Mouse (Mus musculus): ENCODE results near the gene Unc45b. TPM values are rescaled to one million over a fixed set of nuclear protein-coding genes. Genes with fewer than 3 reads are reported as not detected.
A peak's percentile ranks its signal among the peaks of the same experiment; 100 is the strongest.
"Not testable (repeated sequence)": the region's sequence is repeated elsewhere in the genome, so short reads cannot be mapped to it uniquely, and the experiment has no call there.

Unc45b gene
- total RNA-seq, 1 experiment from 2014 or later, result 0.15 TPM

GRCm38 (mm10) chr11:82888491-82888946 lies 21.8 kb upstream of the Unc45b start:
- ATAC-seq (replicated peaks in 1 of 2; ENCODE audit: insufficient read depth in 1 of 2, low FRiP score in 2 of 2, low TSS enrichment in 1 of 2, low read depth in 1 of 2, poor library complexity in 2 of 2, severe bottlenecking in 2 of 2), result no peak

GRCm38 (mm10) chr11:82889524-82890341 lies 20.6 kb upstream of the Unc45b start:
- ATAC-seq (replicated peaks in 1 of 2; ENCODE audit: insufficient read depth in 1 of 2, low FRiP score in 2 of 2, low TSS enrichment in 1 of 2, low read depth in 1 of 2, poor library complexity in 2 of 2, severe bottlenecking in 2 of 2), result peak; percentile 24 to 41

- peak; percentile 97 to 98 for ATAC-seq (replicated peaks in 1 of 2; ENCODE audit: insufficient read depth in 1 of 2, low FRiP score in 2 of 2, low TSS enrichment in 1 of 2, low read depth in 1 of 2, poor library complexity in 2 of 2, severe bottlenecking in 2 of 2)
Measured at GRCm38 (mm10) chr11:82890342-82890762, 20.0 kb upstream of the Unc45b start, which contains the start of gene Rad51d. Gene Rad51d (minus strand): TSS chr11:82890614.

- no peak for ATAC-seq (replicated peaks in 1 of 2; ENCODE audit: insufficient read depth in 1 of 2, low FRiP score in 2 of 2, low TSS enrichment in 1 of 2, low read depth in 1 of 2, poor library complexity in 2 of 2, severe bottlenecking in 2 of 2)
Measured at GRCm38 (mm10) chr11:82891936-82892335, 18.4 kb upstream of the Unc45b start, which contains the start of gene Fndc8. Gene Fndc8 (plus strand): TSS chr11:82892124.

- no peak for ATAC-seq (replicated peaks in 1 of 2; ENCODE audit: insufficient read depth in 1 of 2, low FRiP score in 2 of 2, low TSS enrichment in 1 of 2, low read depth in 1 of 2, poor library complexity in 2 of 2, severe bottlenecking in 2 of 2)
Measured at GRCm38 (mm10) chr11:82897478-82897877, 12.9 kb upstream of the Unc45b start.

GRCm38 (mm10) chr11:82899720-82900119 lies 10.6 kb upstream of the Unc45b start:
- no peak for ATAC-seq (replicated peaks in 1 of 2; ENCODE audit: insufficient read depth in 1 of 2, low FRiP score in 2 of 2, low TSS enrichment in 1 of 2, low read depth in 1 of 2, poor library complexity in 2 of 2, severe bottlenecking in 2 of 2)

- ATAC-seq (replicated peaks in 1 of 2; ENCODE audit: insufficient read depth in 1 of 2, low FRiP score in 2 of 2, low TSS enrichment in 1 of 2, low read depth in 1 of 2, poor library complexity in 2 of 2, severe bottlenecking in 2 of 2), result no peak
Measured at GRCm38 (mm10) chr11:82901606-82902310, 8.6 kb upstream of the Unc45b start.

GRCm38 (mm10) chr11:82904952-82905351 lies 5.4 kb upstream of the Unc45b start:
- ATAC-seq (replicated peaks in 1 of 2; ENCODE audit: insufficient read depth in 1 of 2, low FRiP score in 2 of 2, low TSS enrichment in 1 of 2, low read depth in 1 of 2, poor library complexity in 2 of 2, severe bottlenecking in 2 of 2), result no peak

GRCm38 (mm10) chr11:82905816-82906215 lies 4.5 kb upstream of the Unc45b start:
- no peak for ATAC-seq (replicated peaks in 1 of 2; ENCODE audit: insufficient read depth in 1 of 2, low FRiP score in 2 of 2, low TSS enrichment in 1 of 2, low read depth in 1 of 2, poor library complexity in 2 of 2, severe bottlenecking in 2 of 2)

GRCm38 (mm10) chr11:82907651-82908607 lies 2.4 kb upstream of the Unc45b start, which contains the start of gene Nle1:
Gene Nle1 (minus strand): TSS chr11:82908411.
- ATAC-seq (replicated peaks in 1 of 2; ENCODE audit: insufficient read depth in 1 of 2, low FRiP score in 2 of 2, low TSS enrichment in 1 of 2, low read depth in 1 of 2, poor library complexity in 2 of 2, severe bottlenecking in 2 of 2), result peak; percentile 75 to 88

GRCm38 (mm10) chr11:82908608-82908989 lies 1.8 kb upstream of the Unc45b start:
- ATAC-seq (replicated peaks in 1 of 2; ENCODE audit: insufficient read depth in 1 of 2, low FRiP score in 2 of 2, low TSS enrichment in 1 of 2, low read depth in 1 of 2, poor library complexity in 2 of 2, severe bottlenecking in 2 of 2), result no peak

- no peak for ATAC-seq (replicated peaks in 1 of 2; ENCODE audit: insufficient read depth in 1 of 2, low FRiP score in 2 of 2, low TSS enrichment in 1 of 2, low read depth in 1 of 2, poor library complexity in 2 of 2, severe bottlenecking in 2 of 2)
Measured at GRCm38 (mm10) chr11:82910679-82911389, 484 bp downstream of the Unc45b start.

- ATAC-seq (replicated peaks in 1 of 2; ENCODE audit: insufficient read depth in 1 of 2, low FRiP score in 2 of 2, low TSS enrichment in 1 of 2, low read depth in 1 of 2, poor library complexity in 2 of 2, severe bottlenecking in 2 of 2), result peak; percentile 72 to 80
Measured at GRCm38 (mm10) chr11:82914711-82915352, 4.5 kb downstream of the Unc45b start.

GRCm38 (mm10) chr11:82920768-82921167 lies 10.4 kb downstream of the Unc45b start:
- ATAC-seq (replicated peaks in 1 of 2; ENCODE audit: insufficient read depth in 1 of 2, low FRiP score in 2 of 2, low TSS enrichment in 1 of 2, low read depth in 1 of 2, poor library complexity in 2 of 2, severe bottlenecking in 2 of 2), result no peak

- ATAC-seq (replicated peaks in 1 of 2; ENCODE audit: insufficient read depth in 1 of 2, low FRiP score in 2 of 2, low TSS enrichment in 1 of 2, low read depth in 1 of 2, poor library complexity in 2 of 2, severe bottlenecking in 2 of 2), result no peak
Measured at GRCm38 (mm10) chr11:82921691-82922090, 11.3 kb downstream of the Unc45b start.

- not testable (repeated sequence) for ATAC-seq (replicated peaks in 1 of 2; ENCODE audit: insufficient read depth in 1 of 2, low FRiP score in 2 of 2, low TSS enrichment in 1 of 2, low read depth in 1 of 2, poor library complexity in 2 of 2, severe bottlenecking in 2 of 2)
Measured at GRCm38 (mm10) chr11:82923910-82924309, 13.6 kb downstream of the Unc45b start.

Measured in hematopoietic stem cell, adult 5-6 weeks (primary cell).